Mouse (Mus musculus): Measurements from ENCODE around the gene Sec22c.

- no peak for TF ChIP-seq POLR2A (IDR thresholded peaks at IDR 0.05; ENCODE audit: extremely low read depth, insufficient read depth, low read length)
- TF ChIP-seq CTCF (IDR thresholded peaks at IDR 0.05; ENCODE audit: extremely low read depth, insufficient read depth, low read length), result no peak
Measured at GRCm38 (mm10) chr9:121653668-121654067, 51.6 kb downstream of the Sec22c start.
